Mouse (Mus musculus) E14TG2a.4 (cell line): ENCODE data around the gene Pdzrn4.

ENCODE experiments used
- H3K27me3 ChIP-seq: 2 replicates; pipeline ENCODE4 v1.6.1; 2014; ENCODE audit warnings: low read length, control low read depth; ENCODE audit not compliant: insufficient read depth
- H3K36me3 ChIP-seq: 2 replicates; pipeline ENCODE4 v1.6.1; 2014; ENCODE audit warnings: low read length, control low read depth; ENCODE audit not compliant: insufficient read depth
- H3K4me1 ChIP-seq: replicated peaks from 2 replicates; pipeline ENCODE4 v1.6.1; 2014; ENCODE audit warnings: low read depth, low read length, control low read depth
- H3K4me3 ChIP-seq: replicated peaks from 2 replicates; pipeline ENCODE4 v1.5.1; 2014; ENCODE audit warnings: mild to moderate bottlenecking, low read length
- H3K9me3 ChIP-seq: 2 replicates; pipeline ENCODE4 v1.6.1; 2014; ENCODE audit warnings: low read length, control low read depth
- CTCF ChIP-seq: conservative IDR thresholded peaks from 2 replicates; pipeline ENCODE4 v1.5.1; 2014; ENCODE audit warnings: low read length
- NANOG ChIP-seq: IDR thresholded peaks from 2 replicates; pipeline ENCODE4 v1.6.1; 2014; ENCODE audit warnings: borderline replicate concordance, low read length, mixed read lengths
- POU5F1 ChIP-seq: IDR thresholded peaks from 2 replicates; pipeline ENCODE4 v1.6.1; 2014; ENCODE audit warnings: low read length, borderline replicate concordance

Pdzrn4 gene

GRCm38 (mm10) chr15:92584357-92585138 lies 187.9 kb downstream of the Pdzrn4 start:
- Histone ChIP-seq H3K27me3 (no peaks in the 10 kb centered on the region), H3K4me3 (no peak overlapping the region), H3K36me3 (no peaks in the 10 kb centered on the region), H3K4me1 (no peaks in the 10 kb centered on the region), H3K9me3 (no peaks in the 10 kb centered on the region)
- TF ChIP-seq NANOG (no peak), POU5F1 (no peak), CTCF (no peak)

DNA sequence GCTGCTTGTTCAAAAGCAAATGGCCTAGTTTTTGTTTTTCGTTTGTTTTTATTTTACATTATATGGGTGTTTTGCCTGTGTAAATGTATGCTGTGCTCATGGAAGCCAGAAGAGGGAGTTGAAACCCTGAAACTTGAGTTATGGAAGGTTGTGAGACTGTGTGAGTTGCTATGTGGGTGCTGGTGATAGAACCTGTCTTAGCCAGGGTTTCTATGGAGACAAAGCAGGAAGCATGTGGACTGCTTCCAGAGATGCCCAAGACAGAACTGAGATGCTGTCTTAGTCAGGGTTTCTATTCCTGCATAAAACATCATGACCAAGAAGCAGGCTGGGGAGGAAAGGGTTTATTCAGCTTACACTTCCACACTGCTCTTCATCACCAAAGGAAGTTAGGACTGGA lies 190.8 kb downstream of the Pdzrn4 start:
- H3K4me1 ChIP-seq = no peaks in the 10 kb centered on the region
- TF ChIP-seq NANOG (no peak), CTCF (no peak), POU5F1 (no peak)
- H3K4me3 ChIP-seq = no peak overlapping the region
- H3K27me3 ChIP-seq = no peaks in the 10 kb centered on the region
- no peaks in the 10 kb centered on the region for H3K36me3 ChIP-seq
- no peaks in the 10 kb centered on the region for H3K9me3 ChIP-seq

DNA sequence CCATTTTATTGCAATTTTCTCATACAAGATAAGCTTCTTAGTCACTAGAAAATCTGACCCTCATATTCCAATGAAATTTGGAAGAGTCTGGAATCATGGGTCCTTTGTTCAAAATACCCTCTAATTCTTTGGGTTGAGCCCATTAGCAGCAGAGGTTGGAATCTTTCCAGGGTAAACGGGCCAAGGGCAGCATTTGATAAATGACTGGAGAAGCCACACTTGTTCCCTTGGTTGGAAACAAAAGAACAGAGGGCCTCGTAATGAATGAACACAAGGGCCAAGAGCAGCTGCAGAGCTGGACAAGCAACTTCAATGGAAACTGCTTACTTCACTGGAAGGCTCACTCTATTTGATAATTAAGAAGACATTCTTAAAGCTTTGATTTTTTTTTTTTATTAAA lies 198.0 kb downstream of the Pdzrn4 start:
- no peaks in the 10 kb centered on the region for H3K27me3 ChIP-seq
- no peak for TF ChIP-seq POU5F1
- no peak for TF ChIP-seq CTCF
- no peak for TF ChIP-seq NANOG
- peaks cover 13% of the 10 kb centered on the region for H3K4me1 ChIP-seq
- no peak overlapping the region for H3K4me3 ChIP-seq
- no peaks in the 10 kb centered on the region for H3K9me3 ChIP-seq
- no peaks in the 10 kb centered on the region for H3K36me3 ChIP-seq

GRCm38 (mm10) chr15:92597011-92597780 lies 200.5 kb downstream of the Pdzrn4 start:
- TF ChIP-seq CTCF (no peak), NANOG (no peak), POU5F1 (no peak)
- Histone ChIP-seq H3K4me3 (peak overlapping the region; percentile 43), H3K4me1 (peaks cover 13% of the 10 kb centered on the region), H3K27me3 (no peaks in the 10 kb centered on the region), H3K36me3 (no peaks in the 10 kb centered on the region), H3K9me3 (no peaks in the 10 kb centered on the region)

- no peaks in the 10 kb centered on the region; the same call in 1 of the 2 replicates for H3K9me3 ChIP-seq
- no peaks in the 10 kb centered on the region for H3K36me3 ChIP-seq
- TF ChIP-seq POU5F1 (no peak), NANOG (no peak), CTCF (no peak)
- H3K4me3 ChIP-seq = no peak overlapping the region
- no peaks in the 10 kb centered on the region for H3K27me3 ChIP-seq
- H3K4me1 ChIP-seq = peaks cover 13% of the 10 kb centered on the region
Observed at GRCm38 (mm10) chr15:92598380-92599295, 202.0 kb downstream of the Pdzrn4 start.

DNA sequence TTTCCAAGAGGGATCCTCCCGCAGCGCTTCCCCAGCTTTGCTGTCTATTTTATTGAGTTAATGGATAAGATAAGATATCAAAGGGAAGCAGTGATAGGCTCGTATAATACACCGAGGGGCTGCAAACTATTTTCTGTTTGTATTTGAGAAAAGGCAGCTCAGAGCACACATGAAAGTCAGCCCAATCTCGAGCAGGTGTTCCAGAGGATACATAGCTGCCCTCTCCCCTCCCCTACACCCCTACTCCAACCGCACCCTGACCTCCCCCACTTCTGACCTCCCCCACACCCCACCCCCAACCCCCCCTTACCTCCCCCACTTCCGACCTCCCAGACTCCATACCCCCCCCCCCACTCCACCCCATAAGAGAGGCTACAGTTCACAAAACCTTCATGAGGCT lies 202.7 kb downstream of the Pdzrn4 start:
- Histone ChIP-seq H3K9me3 (no peaks in the 10 kb centered on the region; the same call in 1 of the 2 replicates), H3K27me3 (no peaks in the 10 kb centered on the region), H3K4me3 (no peak overlapping the region), H3K4me1 (peaks cover 13% of the 10 kb centered on the region), H3K36me3 (no peaks in the 10 kb centered on the region)
- no peak for TF ChIP-seq CTCF
- no peak for TF ChIP-seq NANOG
- TF ChIP-seq POU5F1 = no peak

DNA sequence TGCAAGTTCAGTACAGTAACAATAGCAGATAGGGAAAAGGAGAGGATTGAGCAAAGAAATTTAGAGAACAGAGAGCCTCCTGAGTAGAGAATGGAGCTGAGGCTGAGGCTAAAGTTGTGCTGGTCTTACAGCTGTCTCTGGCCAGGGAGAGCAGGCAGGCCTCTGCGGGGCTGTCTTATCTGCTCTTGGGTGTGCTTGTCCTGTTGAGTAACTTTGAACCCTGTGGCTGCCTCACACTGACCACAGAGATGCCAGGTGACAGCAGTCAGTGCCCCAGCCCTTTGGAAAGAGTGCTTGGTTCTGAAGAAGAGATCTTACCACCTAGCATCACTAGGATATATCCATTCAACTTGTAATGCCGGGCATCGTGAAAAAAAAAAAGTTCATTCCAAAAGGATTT lies 214.2 kb downstream of the Pdzrn4 start:
- no peak overlapping the region for H3K4me3 ChIP-seq
- no peaks in the 10 kb centered on the region for H3K9me3 ChIP-seq
- H3K27me3 ChIP-seq = no peaks in the 10 kb centered on the region
- no peak for TF ChIP-seq CTCF
- TF ChIP-seq POU5F1 = no peak
- no peak for TF ChIP-seq NANOG
- H3K4me1 ChIP-seq = no peaks in the 10 kb centered on the region
- no peaks in the 10 kb centered on the region for H3K36me3 ChIP-seq

GRCm38 (mm10) chr15:92612386-92612785 lies 215.7 kb downstream of the Pdzrn4 start:
- H3K4me1 ChIP-seq = no peaks in the 10 kb centered on the region
- no peaks in the 10 kb centered on the region for H3K36me3 ChIP-seq
- H3K9me3 ChIP-seq = no peaks in the 10 kb centered on the region
- TF ChIP-seq POU5F1 = no peak
- no peak for TF ChIP-seq NANOG
- no peak for TF ChIP-seq CTCF
- no peaks in the 10 kb centered on the region for H3K27me3 ChIP-seq
- no peak overlapping the region for H3K4me3 ChIP-seq
